Mouse (Mus musculus) liver, embryonic 15.5 days (tissue): ENCODE data around the gene Cts8. TPM values are rescaled to one million over a fixed set of nuclear protein-coding genes. Genes with fewer than 3 reads are reported as not detected.

Source experiments
- ATAC-seq: fragments of 200-750 bp; cut with Nextera tagmentation; 2 replicates; pipeline ENCODE4 v1.8.0; 2017; ENCODE audit warnings: moderate number of reproducible peaks, mild to moderate bottlenecking, moderate library complexity; ENCODE audit not compliant: insufficient read depth
- H3K27ac ChIP-seq: fragments of 300-500 bp; sonication (generic); replicated peaks from 2 replicates; pipeline ENCODE4 v1.5.1; 2015; ENCODE audit warnings: mild to moderate bottlenecking, inconsistent platforms
- H3K27me3 ChIP-seq: fragments of 300-500 bp; sonication (generic); 2 replicates; pipeline ENCODE4 v1.6.1; 2015; ENCODE audit warnings: mild to moderate bottlenecking, inconsistent platforms
- H3K36me3 ChIP-seq: fragments of 300-500 bp; sonication (generic); replicated peaks from 2 replicates; pipeline ENCODE4 v1.6.1; 2015; ENCODE audit warnings: moderate library complexity, mild to moderate bottlenecking, inconsistent platforms
- H3K4me1 ChIP-seq: fragments of 300-500 bp; sonication (generic); replicated peaks from 2 replicates; pipeline ENCODE4 v1.6.1; 2015; ENCODE audit warnings: inconsistent platforms
- H3K4me2 ChIP-seq: fragments of 300-500 bp; sonication (generic); 2 replicates; pipeline ENCODE4 v1.6.1; 2015; ENCODE audit warnings: moderate library complexity, mild to moderate bottlenecking, inconsistent platforms
- H3K4me3 ChIP-seq: fragments of 300-500 bp; sonication (generic); replicated peaks from 2 replicates; pipeline ENCODE4 v1.5.1; 2015; ENCODE audit warnings: mild to moderate bottlenecking, inconsistent platforms
- H3K9ac ChIP-seq: fragments of 300-500 bp; sonication (generic); 2 replicates; pipeline ENCODE4 v1.6.1; 2015; ENCODE audit warnings: moderate library complexity, mild to moderate bottlenecking, inconsistent platforms
- H3K9me3 ChIP-seq: fragments of 300-500 bp; sonication (generic); replicated peaks from 2 replicates; pipeline ENCODE4 v1.6.1; 2016; ENCODE audit warnings: inconsistent platforms
- WGBS: fragments of 180-500 bp; shearing (Covaris S2); methylation state at CpG from one replicate; pipeline ENCODE4 v1.1.7; 2015; ENCODE audit warnings: mixed read lengths; ENCODE audit not compliant: insufficient replicate concordance; 5-methylcytosine and 5-hydroxymethylcytosine counted together
- polyA plus RNA-seq: library from polyadenylated mRNA; unstranded; fragments of >200 nt; fragmentation: Nextera tagmentation; extraction: Ambion mirVana; gene quantifications from 2 replicates; pipeline ENCODE4 v1.2.1, GENCODE M21; 2015

Gene Cts8
- polyA plus RNA-seq: not detected in 2 replicates

DNA sequence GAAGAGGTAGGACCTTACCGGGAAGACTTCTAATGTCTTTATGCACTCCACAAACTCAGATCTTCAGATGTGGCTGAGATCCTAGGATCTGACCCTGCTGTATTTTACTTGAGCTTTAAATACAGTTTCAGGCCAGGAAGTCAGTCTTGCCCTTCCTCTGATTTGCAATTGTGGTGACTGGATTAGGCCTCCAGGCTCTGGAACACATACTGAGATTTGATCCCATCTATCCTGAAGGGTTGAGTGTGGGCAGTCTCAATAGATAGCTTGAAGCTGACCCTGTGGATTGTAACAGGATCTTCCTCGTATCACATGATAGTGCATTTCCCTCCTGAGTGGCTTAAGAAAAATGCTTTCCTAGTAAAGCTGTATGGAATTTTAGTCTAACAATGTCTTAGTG is at the start of gene Cts8:
Cts8 (minus strand) TSS at position 101 of the 400 bp plus-strand sequence.
- 56% methylated on average over 2 of the region's 2 CpGs for WGBS
- Histone ChIP-seq H3K4me3 (no peak within 1 kb of the TSS), H3K4me1 (no peaks in the 10 kb centered on the region), H3K9ac (no peak within 1 kb of the TSS), H3K9me3 (no peaks in the 10 kb centered on the region), H3K36me3 (no peaks in the 10 kb centered on the region), H3K27ac (no peak within 1 kb of the TSS), H3K4me2 (no peak within 1 kb of the TSS), H3K27me3 (no peaks in the 10 kb centered on the region)
- no peak for ATAC-seq

DNA sequence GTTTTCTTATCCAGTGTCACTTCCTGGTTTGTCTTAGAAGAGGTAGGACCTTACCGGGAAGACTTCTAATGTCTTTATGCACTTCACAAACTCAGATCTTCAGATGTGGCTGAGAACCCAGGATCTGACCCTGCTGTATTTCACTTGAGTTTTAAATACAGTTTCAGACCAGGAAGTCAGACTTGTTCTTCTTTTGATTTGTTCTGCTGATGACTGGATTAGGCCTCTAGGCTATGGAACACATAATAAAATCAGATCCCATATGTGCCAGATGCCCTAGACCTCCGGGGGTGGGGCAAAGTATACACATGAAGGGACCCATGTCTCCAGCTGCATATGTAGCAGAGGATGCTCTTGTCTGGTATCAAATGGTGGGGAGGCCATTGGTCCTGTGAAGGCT is 33.6 kb upstream of the Cts8 start, which contains the start of gene Gm49398:
Gm49398 (minus strand) TSS at position 101 of the 400 bp plus-strand sequence.
- no peaks in the 10 kb centered on the region for H3K9me3 ChIP-seq
- H3K27me3 ChIP-seq: no peaks in the 10 kb centered on the region
- H3K4me1 ChIP-seq: no peaks in the 10 kb centered on the region
- H3K9ac ChIP-seq: no peak within 1 kb of the TSS
- no peak within 1 kb of the TSS for H3K4me3 ChIP-seq
- ATAC-seq: no peak
- H3K4me2 ChIP-seq: no peak within 1 kb of the TSS
- no peaks in the 10 kb centered on the region for H3K36me3 ChIP-seq
- WGBS: 70% methylated on average over 2 of the region's 2 CpGs
- no peak within 1 kb of the TSS for H3K27ac ChIP-seq

GRCm38 (mm10) chr13:61241076-61241947 is 13.8 kb downstream of the Cts8 start:
- Histone ChIP-seq H3K4me1 (no peaks in the 10 kb centered on the region), H3K27ac (no peak overlapping the region), H3K4me2 (no peak overlapping the region), H3K9ac (no peak overlapping the region), H3K36me3 (no peaks in the 10 kb centered on the region), H3K4me3 (no peak overlapping the region), H3K9me3 (no peaks in the 10 kb centered on the region), H3K27me3 (no peaks in the 10 kb centered on the region)
- no peak for ATAC-seq
- 37% methylated on average over 13 of the region's 13 CpGs for WGBS

DNA sequence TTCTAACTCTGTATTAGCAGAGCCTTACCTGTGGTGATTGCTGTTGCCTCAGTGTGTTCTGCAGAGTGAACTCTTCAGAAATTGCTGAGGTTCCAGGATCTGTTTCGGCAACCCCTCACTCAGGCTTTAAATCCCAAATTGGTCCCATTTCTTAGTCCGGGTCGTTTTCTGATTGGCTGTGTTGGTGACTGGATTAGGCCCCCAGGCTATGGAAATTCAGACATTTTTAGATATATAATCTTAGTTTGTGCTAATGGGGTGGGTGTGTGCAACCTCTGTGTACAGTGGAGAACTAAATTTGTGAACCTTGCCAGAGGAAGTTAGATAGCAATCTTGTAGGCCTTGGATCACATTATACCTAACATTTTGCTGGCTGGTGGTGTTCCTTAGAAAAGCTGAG is 51.8 kb downstream of the Cts8 start, which contains the start of gene Cts6:
Cts6 (minus strand) TSS at position 101 of the 400 bp plus-strand sequence.
- Histone ChIP-seq H3K36me3 (no peaks in the 10 kb centered on the region), H3K27me3 (no peaks in the 10 kb centered on the region), H3K4me3 (no peak within 1 kb of the TSS), H3K9me3 (no peaks in the 10 kb centered on the region), H3K9ac (no peak within 1 kb of the TSS), H3K4me1 (no peaks in the 10 kb centered on the region), H3K4me2 (no peak within 1 kb of the TSS), H3K27ac (no peak within 1 kb of the TSS)
- ATAC-seq: no peak
- WGBS: 61% methylated on average over 3 of the region's 3 CpGs

Other genes with a start within 250 kb of the Cts8 start
- gene Ctsj, start 249.4 kb downstream of the Cts8 start, polyA plus RNA-seq: not detected in 2 replicates
- not detected in 2 replicates for gene Ctsq, start 214.7 kb downstream of the Cts8 start, polyA plus RNA-seq
- not detected in 2 replicates for gene Ctsr, start 91.1 kb downstream of the Cts8 start, polyA plus RNA-seq
- gene Cts6, start 51.9 kb downstream of the Cts8 start, polyA plus RNA-seq: not detected in 2 replicates
- gene Gm49398, start 33.5 kb upstream of the Cts8 start, polyA plus RNA-seq: not detected in 2 replicates
- not detected in 2 replicates for gene Cts7, start 102.8 kb upstream of the Cts8 start, polyA plus RNA-seq